Mouse (Mus musculus) retina, embryonic 14.5 days (tissue): Measurements from ENCODE around the gene Gxylt2.
A peak's percentile ranks its signal among the peaks of the same experiment; 100 is the strongest.

Source experiments
- DNase-seq: peaks from one replicate; pipeline ENCODE4 v3.0.0-alpha.2; 2015; ENCODE audit warnings: low spot score

Gxylt2 gene

GRCm38 (mm10) chr6:100704574-100705365 is at the start of gene Gxylt2:
Gene Gxylt2, plus strand, starts transcription at chr6:100704734.
- DNase-seq: peak; percentile 73

- no peak for DNase-seq
These were observed 44.1 kb upstream of the Gxylt2 start for GRCm38 (mm10) chr6:100660395-100660794.

GRCm38 (mm10) chr6:100662224-100662623 is 42.3 kb upstream of the Gxylt2 start:
- no peak for DNase-seq

- no peak for DNase-seq
These were observed 36.9 kb upstream of the Gxylt2 start for GRCm38 (mm10) chr6:100667644-100668043.

- DNase-seq: no peak
These were observed 35.7 kb upstream of the Gxylt2 start for GRCm38 (mm10) chr6:100668858-100669257.

GRCm38 (mm10) chr6:100670370-100670841 is 34.1 kb upstream of the Gxylt2 start:
- peak; percentile 61 for DNase-seq

- DNase-seq: peak; percentile 93
These were observed 33.6 kb upstream of the Gxylt2 start, which contains the start of gene Shq1 for GRCm38 (mm10) chr6:100670880-100671344. Gene Shq1, minus strand, starts transcription at chr6:100671157.

- no peak for DNase-seq
These were observed 33.1 kb upstream of the Gxylt2 start for GRCm38 (mm10) chr6:100671401-100671800.

- DNase-seq: peak; percentile 75
These were observed 29.6 kb upstream of the Gxylt2 start for GRCm38 (mm10) chr6:100674974-100675373.

GRCm38 (mm10) chr6:100676461-100676860 is 28.1 kb upstream of the Gxylt2 start:
- DNase-seq: no peak

GRCm38 (mm10) chr6:100678636-100679035 is 25.9 kb upstream of the Gxylt2 start:
- DNase-seq: no peak

- DNase-seq: no peak
These were observed 18.2 kb upstream of the Gxylt2 start for GRCm38 (mm10) chr6:100686341-100686740.

GRCm38 (mm10) chr6:100699986-100700385 is 4.5 kb upstream of the Gxylt2 start:
- DNase-seq: no peak

- no peak for DNase-seq
These were observed 3.8 kb upstream of the Gxylt2 start for GRCm38 (mm10) chr6:100700774-100701173.

- DNase-seq: no peak
These were observed 349 bp upstream of the Gxylt2 start for GRCm38 (mm10) chr6:100704197-100704573.

- peak; percentile 22 for DNase-seq
These were observed 855 bp downstream of the Gxylt2 start for GRCm38 (mm10) chr6:100705366-100705811.

- no peak for DNase-seq
These were observed 2.3 kb downstream of the Gxylt2 start for GRCm38 (mm10) chr6:100706861-100707260.

- DNase-seq: no peak
These were observed 3.0 kb downstream of the Gxylt2 start for GRCm38 (mm10) chr6:100707557-100707956.

- no peak for DNase-seq
These were observed 3.7 kb downstream of the Gxylt2 start for GRCm38 (mm10) chr6:100708248-100708647.

GRCm38 (mm10) chr6:100708996-100709395 is 4.5 kb downstream of the Gxylt2 start:
- no peak for DNase-seq

GRCm38 (mm10) chr6:100709483-100709882 is 4.9 kb downstream of the Gxylt2 start:
- DNase-seq: peak; percentile 34

GRCm38 (mm10) chr6:100710170-100710569 is 5.6 kb downstream of the Gxylt2 start:
- peak; percentile 39 for DNase-seq

GRCm38 (mm10) chr6:100710866-100711265 is 6.3 kb downstream of the Gxylt2 start:
- no peak for DNase-seq
